Mouse (Mus musculus) forebrain, embryonic 14.5 days (tissue): Measurements from ENCODE around the gene Map3k12. TPM values are rescaled to one million over a fixed set of nuclear protein-coding genes. Genes with fewer than 3 reads are reported as not detected.

Source experiments
- ATAC-seq: fragments of 200-750 bp; cut with Nextera tagmentation; 2 replicates; pipeline ENCODE4 v1.8.0; 2017; ENCODE audit warnings: mild to moderate bottlenecking, moderate library complexity
- DNase-seq: peaks from one replicate; pipeline ENCODE4 v3.0.0-alpha.2; 2015; ENCODE audit warnings: low spot score
- H3K27ac ChIP-seq: fragments of 300-500 bp; sonication (generic); 2 replicates; pipeline ENCODE4 v1.5.1; 2014; ENCODE audit warnings: low read depth, mild to moderate bottlenecking, control low read depth, low read length, moderate library complexity
- H3K27me3 ChIP-seq: fragments of 300-500 bp; sonication (generic); replicated peaks from 2 replicates; pipeline ENCODE4 v1.6.1; 2014; ENCODE audit warnings: low read length, control low read depth, mixed read lengths; ENCODE audit not compliant: control insufficient read depth, insufficient read depth
- H3K36me3 ChIP-seq: fragments of 300-500 bp; sonication (generic); 2 replicates; pipeline ENCODE4 v1.6.1; 2014; ENCODE audit warnings: low read length, control low read depth; ENCODE audit not compliant: control insufficient read depth, insufficient read depth
- H3K4me1 ChIP-seq: fragments of 300-500 bp; sonication (generic); 2 replicates; pipeline ENCODE4 v1.6.1; 2014; ENCODE audit warnings: antibody characterized with exemption, low read length, control low read depth; ENCODE audit not compliant: control insufficient read depth, insufficient read depth
- H3K4me2 ChIP-seq: fragments of 300-500 bp; sonication (generic); 2 replicates; pipeline ENCODE4 v1.6.1; 2014; ENCODE audit warnings: mild to moderate bottlenecking, control low read depth, low read length
- H3K4me3 ChIP-seq: fragments of 300-500 bp; sonication (generic); 2 replicates; pipeline ENCODE4 v1.5.1; 2014; ENCODE audit warnings: low read depth, low read length, control low read depth
- H3K9ac ChIP-seq: fragments of 300-500 bp; sonication (generic); 2 replicates; pipeline ENCODE4 v1.6.1; 2014; ENCODE audit warnings: mild to moderate bottlenecking, low read length, control low read depth, moderate library complexity
- H3K9me3 ChIP-seq: fragments of 300-500 bp; sonication (generic); replicated peaks from 2 replicates; pipeline ENCODE4 v1.6.1; 2016; ENCODE audit warnings: low read length, control low read depth, mixed read lengths; ENCODE audit not compliant: control insufficient read depth
- WGBS: fragments of 180-500 bp; shearing (Covaris S2); extraction: QIAGEN DNeasy Blood & Tissue Kit; methylation state at CpG from one replicate; pipeline ENCODE4 v1.1.7; 2014; 5-methylcytosine and 5-hydroxymethylcytosine counted together
- polyA plus RNA-seq: library from polyadenylated mRNA; unstranded; fragments of >200 nt; fragmentation: Nextera tagmentation; extraction: Ambion mirVana; gene quantifications from 2 replicates; pipeline ENCODE4 v1.2.1, GENCODE M21; 2014

Map3k12 gene
- polyA plus RNA-seq, 1 experiment from 2014 or later = 28.6 TPM

- Histone ChIP-seq H3K27ac (no peak overlapping the region), H3K4me3 (no peak overlapping the region), H3K4me1 (peaks cover 24% of the 10 kb centered on the region), H3K4me2 (no peak overlapping the region), H3K36me3 (peaks cover 53% of the 10 kb centered on the region), H3K27me3 (no peaks in the 10 kb centered on the region), H3K9me3 (no peaks in the 10 kb centered on the region), H3K9ac (no peak overlapping the region)
- no peak for ATAC-seq
- no peak for DNase-seq
These were observed 9.3 kb downstream of the Map3k12 start for GRCm38 (mm10) chr15:102507561-102507960.

- Histone ChIP-seq H3K36me3 (peaks cover 60% of the 10 kb centered on the region), H3K4me2 (no peak overlapping the region), H3K27me3 (no peaks in the 10 kb centered on the region), H3K4me3 (no peak overlapping the region), H3K27ac (no peak overlapping the region), H3K9ac (no peak overlapping the region), H3K4me1 (peaks cover 19% of the 10 kb centered on the region), H3K9me3 (no peaks in the 10 kb centered on the region)
- DNase-seq = no peak
- no peak for ATAC-seq
- 90% methylated on average over 1 of the region's 1 CpGs for WGBS
These were observed 10.0 kb downstream of the Map3k12 start for GRCm38 (mm10) chr15:102506864-102507263.

DNA sequence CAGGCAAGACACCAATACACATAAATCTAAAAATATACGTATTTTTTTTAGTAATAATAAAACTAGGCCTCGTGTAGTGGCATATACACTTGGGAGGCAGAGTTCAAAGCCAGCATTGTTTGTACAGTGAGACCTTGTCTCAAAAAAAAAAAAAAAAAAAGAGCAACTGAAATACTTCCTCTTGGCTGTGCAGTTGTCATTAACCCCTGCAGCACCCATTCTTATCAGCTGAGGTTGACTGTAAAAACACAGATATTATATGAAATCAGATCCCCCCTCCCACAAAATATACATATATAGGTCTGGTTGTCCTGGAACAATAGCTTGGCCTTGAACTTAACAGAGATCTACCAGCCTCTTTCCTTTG is 10.4 kb downstream of the Map3k12 start:
- Histone ChIP-seq H3K4me3 (no peak overlapping the region), H3K36me3 (peaks cover 64% of the 10 kb centered on the region), H3K27me3 (no peaks in the 10 kb centered on the region), H3K9ac (no peak overlapping the region), H3K9me3 (no peaks in the 10 kb centered on the region), H3K27ac (no peak overlapping the region), H3K4me2 (no peak overlapping the region), H3K4me1 (peaks cover 15% of the 10 kb centered on the region)
- DNase-seq (no peak), ATAC-seq (no peak)
- 61% methylated on average over 2 of the region's 2 CpGs for WGBS

- DNase-seq (no peak), ATAC-seq (no peak)
- Histone ChIP-seq H3K4me1 (peaks cover 10% of the 10 kb centered on the region), H3K4me3 (no peak overlapping the region), H3K27me3 (no peaks in the 10 kb centered on the region), H3K9me3 (no peaks in the 10 kb centered on the region), H3K27ac (no peak overlapping the region), H3K4me2 (no peak overlapping the region), H3K36me3 (peaks cover 70% of the 10 kb centered on the region), H3K9ac (no peak overlapping the region)
- 88% methylated on average over 9 of the region's 9 CpGs for WGBS
These were observed 10.9 kb downstream of the Map3k12 start for GRCm38 (mm10) chr15:102505770-102506463.

GRCm38 (mm10) chr15:102505073-102505769 is 11.6 kb downstream of the Map3k12 start:
- DNase-seq = no peak
- H3K4me1 ChIP-seq = peaks cover 8% of the 10 kb centered on the region; the same call in 1 of the 2 replicates
- ATAC-seq = no peak
- no peak overlapping the region for H3K27ac ChIP-seq
- WGBS = 71% methylated on average over 12 of the region's 12 CpGs
- no peaks in the 10 kb centered on the region for H3K9me3 ChIP-seq
- no peak overlapping the region for H3K4me3 ChIP-seq
- no peak overlapping the region for H3K4me2 ChIP-seq
- H3K27me3 ChIP-seq = no peaks in the 10 kb centered on the region
- no peak overlapping the region for H3K9ac ChIP-seq
- peaks cover 76% of the 10 kb centered on the region for H3K36me3 ChIP-seq

GRCm38 (mm10) chr15:102503924-102504782 is 12.7 kb downstream of the Map3k12 start:
- peaks cover 87% of the 10 kb centered on the region for H3K36me3 ChIP-seq
- WGBS = 91% methylated on average over 9 of the region's 9 CpGs
- DNase-seq = no peak

GRCm38 (mm10) chr15:102503447-102503846 is 13.4 kb downstream of the Map3k12 start, which contains the start of gene Gm10337:
TSS of gene Gm10337 (plus strand) at chr15:102503722.
- H3K9me3 ChIP-seq = no peaks in the 10 kb centered on the region
- no peak within 1 kb of the TSS for H3K9ac ChIP-seq
- H3K4me1 ChIP-seq = no peaks in the 10 kb centered on the region
- ATAC-seq (no peak), DNase-seq (no peak)
- H3K4me2 ChIP-seq = no peak within 1 kb of the TSS
- H3K36me3 ChIP-seq = peaks cover 91% of the 10 kb centered on the region
- no peaks in the 10 kb centered on the region for H3K27me3 ChIP-seq
- no peak within 1 kb of the TSS for H3K27ac ChIP-seq
- WGBS = 88% methylated on average over 1 of the region's 1 CpGs
- no peak within 1 kb of the TSS for H3K4me3 ChIP-seq

More at GRCm38 (mm10) chr15:102503924-102504782, 12.7 kb downstream of the Map3k12 start:
- no peak overlapping the region for H3K9ac ChIP-seq
- H3K4me3 ChIP-seq = no peak overlapping the region
- H3K4me1 ChIP-seq = 0 out of 2 replicates have a peak, but pooled peaks cover under 1% of the 10 kb centered on the region
- H3K4me2 ChIP-seq = no peak overlapping the region
- no peak overlapping the region for H3K27ac ChIP-seq
- no peaks in the 10 kb centered on the region for H3K9me3 ChIP-seq
- H3K27me3 ChIP-seq = no peaks in the 10 kb centered on the region
- no peak for ATAC-seq

DNA sequence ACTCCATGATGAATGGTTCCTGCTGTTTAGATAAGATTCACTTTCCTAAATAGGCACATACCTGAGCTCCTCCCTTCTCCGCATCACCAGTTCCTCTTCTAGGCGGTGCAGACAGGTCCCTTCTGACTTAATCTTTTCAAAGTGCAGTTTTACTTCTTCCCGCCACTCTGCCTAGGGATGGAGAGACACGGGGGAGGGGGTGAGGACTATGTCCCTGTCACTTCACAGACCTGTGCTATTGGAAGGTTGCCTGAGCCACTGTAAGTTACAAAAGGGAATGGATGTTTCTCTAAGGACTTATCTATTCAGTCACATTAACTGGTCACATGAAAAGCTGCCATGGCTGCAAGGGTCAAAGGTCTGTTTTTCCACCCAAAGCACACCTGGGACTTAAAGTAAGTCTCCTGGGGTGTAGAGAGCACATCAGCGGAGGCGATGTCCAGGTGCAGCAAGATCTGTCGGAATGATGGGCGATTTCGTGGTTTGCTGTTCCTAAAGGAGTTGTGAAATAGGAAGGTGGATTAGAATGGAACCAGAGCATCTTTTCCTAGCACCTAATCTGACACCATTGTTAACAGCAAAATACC is 14.5 kb downstream of the Map3k12 start:
- 82% methylated on average over 9 of the region's 9 CpGs for WGBS
- DNase-seq = no peak
- no peaks in the 10 kb centered on the region for H3K27me3 ChIP-seq

More for the DNA sequence above, 14.5 kb downstream of the Map3k12 start:
- no peak overlapping the region for H3K27ac ChIP-seq
- H3K4me1 ChIP-seq = no peaks in the 10 kb centered on the region
- H3K9me3 ChIP-seq = no peaks in the 10 kb centered on the region
- no peak overlapping the region for H3K4me3 ChIP-seq
- no peak overlapping the region for H3K9ac ChIP-seq
- no peak overlapping the region for H3K4me2 ChIP-seq
- peaks cover 94% of the 10 kb centered on the region for H3K36me3 ChIP-seq
- no peak for ATAC-seq
